Mouse (Mus musculus): ENCODE measurements around the gene Pkmyt1.
A peak's percentile ranks its signal among the peaks of the same experiment; 100 is the strongest.

GRCm38 (mm10) chr17:23771284-23772218 lies 45.4 kb downstream of the Pkmyt1 start, which contains the start of gene Flywch1:
- TF ChIP-seq CTCF (IDR thresholded peaks at IDR 0.05; ENCODE audit: borderline replicate concordance, insufficient read depth, low read depth, low read length) = no peak
- peak; percentile 69 for TF ChIP-seq POLR2A (IDR thresholded peaks at IDR 0.05; ENCODE audit: borderline replicate concordance, insufficient read depth, low read length)

Data from cerebellum, adult 2 months (tissue).